Mouse (Mus musculus): ENCODE data around the gene Atg7. TPM values are rescaled to one million over a fixed set of nuclear protein-coding genes. Genes with fewer than 3 reads are reported as not detected.

Gene Atg7
- polyA plus RNA-seq, 1 experiment from 2014 or later, result 10.9 TPM

DNA sequence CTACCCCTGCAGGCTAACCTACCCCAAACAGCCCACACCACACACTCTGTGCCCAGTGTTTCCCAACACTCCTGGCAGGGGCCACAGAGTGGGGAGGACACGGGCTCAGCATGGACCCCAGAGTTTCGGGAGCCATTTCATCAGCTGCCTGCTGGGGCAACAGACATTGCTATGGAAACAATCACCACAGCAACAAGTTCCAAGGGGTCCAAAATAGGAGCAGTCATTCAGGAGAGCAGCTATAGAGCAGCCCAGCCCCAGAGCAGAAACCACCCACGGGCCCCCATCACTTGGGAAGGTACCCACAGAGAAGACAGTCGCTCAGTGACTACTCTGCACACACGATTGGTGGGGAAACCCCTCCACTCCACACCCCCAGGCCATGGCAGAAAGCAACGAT lies 249.5 kb downstream of the Atg7 start:
- Histone ChIP-seq H3K27ac (ENCODE audit: low read depth) (peak overlapping the region; percentile 98; the same call in 1 of the 2 replicates), H3K36me3 (replicated peaks; ENCODE audit: insufficient read depth, low read length) (peaks cover 11% of the 10 kb centered on the region), H3K9me3 (ENCODE audit: low read length) (no peaks in the 10 kb centered on the region), H3K4me1 (ENCODE audit: insufficient read depth) (peaks cover 68% of the 10 kb centered on the region), H3K4me2 (ENCODE audit: low read depth, low read length) (no peak overlapping the region), H3K4me3 (ENCODE audit: low read depth, low read length) (no peak overlapping the region), H3K27me3 (ENCODE audit: insufficient read depth, low read length) (no peaks in the 10 kb centered on the region), H3K9ac (replicated peaks) (no peak overlapping the region; the same call in 1 of the 2 replicates)
- DNase-seq, result no peak
- no peak for ATAC-seq
- WGBS (ENCODE audit: insufficient replicate concordance), result 38% methylated on average over 6 of the region's 6 CpGs
- TF ChIP-seq CTCF (IDR thresholded peaks at IDR 0.05; ENCODE audit: low read depth) (no peak), EP300 (IDR thresholded peaks at IDR 0.05; ENCODE audit: low read depth) (no peak)

DNA sequence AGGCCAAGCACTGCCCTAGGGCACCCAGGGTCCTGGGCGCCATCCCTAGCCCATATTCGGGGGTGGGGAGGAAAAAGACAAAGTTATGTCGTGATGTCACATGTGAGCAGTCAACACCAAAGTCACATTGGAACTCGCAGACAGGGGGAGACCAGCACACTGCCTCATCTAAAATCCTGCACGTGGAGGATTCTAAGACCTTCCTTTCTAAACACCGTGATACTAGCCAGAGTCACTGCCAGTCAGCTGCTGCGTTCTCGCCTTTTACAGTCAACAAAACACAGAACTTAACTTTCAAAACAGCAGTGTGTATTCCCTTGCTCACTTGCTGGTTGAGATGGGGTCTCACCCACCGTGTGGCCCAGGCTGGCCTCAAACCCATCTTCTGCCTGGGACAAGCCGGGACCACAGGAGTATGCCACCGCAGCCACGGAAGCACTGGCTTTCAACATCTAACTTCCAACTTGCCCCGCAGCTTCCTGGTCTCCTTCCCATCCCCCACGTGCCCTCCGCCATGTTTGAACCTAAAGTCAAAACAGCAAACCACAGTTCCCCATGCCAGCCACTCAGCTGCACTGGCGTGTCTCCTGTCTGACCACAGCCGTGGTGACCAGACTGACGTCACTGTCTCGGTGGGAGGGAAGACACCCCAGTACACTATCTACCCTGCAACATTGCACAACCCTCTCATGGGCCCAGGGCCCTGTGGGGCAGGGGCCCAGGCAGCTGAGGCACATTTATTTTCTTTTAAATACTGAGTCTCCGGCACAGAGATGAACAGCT lies 250.7 kb downstream of the Atg7 start:
- H3K4me2 ChIP-seq (ENCODE audit: low read depth, low read length), result peak overlapping the region; percentile 40
- peak overlapping the region; percentile 37 for H3K9ac ChIP-seq (replicated peaks)
- 22% methylated on average over 20 of the region's 20 CpGs for WGBS (ENCODE audit: insufficient replicate concordance)
- peaks cover 5% of the 10 kb centered on the region for H3K36me3 ChIP-seq (replicated peaks; ENCODE audit: insufficient read depth, low read length)
- peak; percentile 94 for ATAC-seq
- H3K9me3 ChIP-seq (ENCODE audit: low read length), result no peaks in the 10 kb centered on the region
- no peak for TF ChIP-seq CTCF (IDR thresholded peaks at IDR 0.05; ENCODE audit: low read depth)
- TF ChIP-seq EP300 (IDR thresholded peaks at IDR 0.05; ENCODE audit: low read depth), result peak; percentile 61; the same call in 1 of the 2 replicates
- H3K4me1 ChIP-seq (ENCODE audit: insufficient read depth), result peaks cover 64% of the 10 kb centered on the region
- H3K27me3 ChIP-seq (ENCODE audit: insufficient read depth, low read length), result no peaks in the 10 kb centered on the region
- peak overlapping the region; percentile 98 for H3K27ac ChIP-seq (ENCODE audit: low read depth)
- peak; percentile 89 for DNase-seq
- H3K4me3 ChIP-seq (ENCODE audit: low read depth, low read length), result no peak overlapping the region

DNA sequence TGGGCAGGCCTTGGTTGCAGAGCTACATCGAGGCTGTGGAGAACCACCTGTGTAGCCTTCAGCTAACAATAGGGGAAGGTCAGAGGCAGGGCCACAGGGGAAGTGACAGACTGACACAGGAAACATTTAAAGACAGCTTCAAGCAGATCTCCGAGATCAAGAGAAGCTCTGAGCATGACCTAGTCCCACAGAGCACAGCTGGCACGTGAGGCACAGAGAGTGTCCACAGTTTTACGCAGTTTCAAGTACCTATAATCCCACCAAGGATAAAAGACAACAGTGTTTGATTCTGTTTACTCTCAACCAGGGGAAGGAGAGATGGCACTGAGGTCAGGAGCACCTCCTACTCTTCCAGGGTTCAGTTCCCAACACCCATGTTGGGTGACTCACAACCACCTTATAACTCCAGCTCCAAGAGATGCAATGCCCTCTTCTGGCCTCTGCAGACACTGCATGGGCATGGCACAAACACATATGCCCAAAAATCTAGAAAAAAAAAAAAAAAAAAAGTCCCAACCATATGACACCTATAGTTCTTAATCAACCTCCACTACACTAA lies 251.7 kb downstream of the Atg7 start:
- H3K36me3 ChIP-seq (replicated peaks; ENCODE audit: insufficient read depth, low read length), result peaks cover 5% of the 10 kb centered on the region; the same call in 1 of the 2 replicates
- DNase-seq, result no peak
- peak; percentile 49 for TF ChIP-seq CTCF (IDR thresholded peaks at IDR 0.05; ENCODE audit: low read depth)
- TF ChIP-seq EP300 (IDR thresholded peaks at IDR 0.05; ENCODE audit: low read depth), result no peak
- peaks cover 65% of the 10 kb centered on the region for H3K4me1 ChIP-seq (ENCODE audit: insufficient read depth)
- no peak overlapping the region for H3K4me3 ChIP-seq (ENCODE audit: low read depth, low read length)
- peak overlapping the region; percentile 37; the same call in 1 of the 2 replicates for H3K9ac ChIP-seq (replicated peaks)
- peak overlapping the region; percentile 40; the same call in 1 of the 2 replicates for H3K4me2 ChIP-seq (ENCODE audit: low read depth, low read length)
- WGBS (ENCODE audit: insufficient replicate concordance), result 21% methylated on average over 4 of the region's 4 CpGs
- no peaks in the 10 kb centered on the region for H3K9me3 ChIP-seq (ENCODE audit: low read length)
- H3K27ac ChIP-seq (ENCODE audit: low read depth), result peak overlapping the region; percentile 98
- peak; percentile 19; the same call in 1 of the 2 replicates for ATAC-seq
- H3K27me3 ChIP-seq (ENCODE audit: insufficient read depth, low read length), result no peaks in the 10 kb centered on the region

DNA sequence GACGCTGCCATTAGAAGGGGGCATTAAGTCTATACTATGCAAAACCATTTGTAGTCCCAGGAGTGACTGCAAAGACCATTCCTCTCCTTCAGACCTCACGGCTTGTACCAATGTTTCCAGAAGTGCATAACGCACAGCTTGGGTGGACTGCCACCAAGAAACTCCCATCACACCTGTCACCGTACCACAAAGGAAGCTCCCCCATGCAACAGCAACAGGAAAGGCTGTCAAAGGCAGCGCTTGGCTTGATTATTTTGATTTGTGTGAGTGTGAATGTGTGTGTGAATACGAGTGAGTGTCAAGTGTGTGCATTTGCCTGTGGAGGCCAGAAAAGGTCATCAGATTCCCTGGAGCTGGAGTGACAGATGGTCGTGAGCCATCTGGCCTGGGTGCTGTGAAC lies 252.3 kb downstream of the Atg7 start:
- peak overlapping the region; percentile 98; the same call in 1 of the 2 replicates for H3K27ac ChIP-seq (ENCODE audit: low read depth)
- no peak overlapping the region for H3K4me2 ChIP-seq (ENCODE audit: low read depth, low read length)
- no peak for TF ChIP-seq CTCF (IDR thresholded peaks at IDR 0.05; ENCODE audit: low read depth)
- TF ChIP-seq EP300 (IDR thresholded peaks at IDR 0.05; ENCODE audit: low read depth), result no peak
- peaks cover 68% of the 10 kb centered on the region for H3K4me1 ChIP-seq (ENCODE audit: insufficient read depth)
- no peak overlapping the region for H3K4me3 ChIP-seq (ENCODE audit: low read depth, low read length)
- DNase-seq (no peak), ATAC-seq (no peak)
- H3K9me3 ChIP-seq (ENCODE audit: low read length), result no peaks in the 10 kb centered on the region
- peaks cover 3% of the 10 kb centered on the region; the same call in 1 of the 2 replicates for H3K36me3 ChIP-seq (replicated peaks; ENCODE audit: insufficient read depth, low read length)
- H3K27me3 ChIP-seq (ENCODE audit: insufficient read depth, low read length), result no peaks in the 10 kb centered on the region
- no peak overlapping the region for H3K9ac ChIP-seq (replicated peaks)
- WGBS (ENCODE audit: insufficient replicate concordance), result 86% methylated on average over 7 of the region's 7 CpGs

DNA sequence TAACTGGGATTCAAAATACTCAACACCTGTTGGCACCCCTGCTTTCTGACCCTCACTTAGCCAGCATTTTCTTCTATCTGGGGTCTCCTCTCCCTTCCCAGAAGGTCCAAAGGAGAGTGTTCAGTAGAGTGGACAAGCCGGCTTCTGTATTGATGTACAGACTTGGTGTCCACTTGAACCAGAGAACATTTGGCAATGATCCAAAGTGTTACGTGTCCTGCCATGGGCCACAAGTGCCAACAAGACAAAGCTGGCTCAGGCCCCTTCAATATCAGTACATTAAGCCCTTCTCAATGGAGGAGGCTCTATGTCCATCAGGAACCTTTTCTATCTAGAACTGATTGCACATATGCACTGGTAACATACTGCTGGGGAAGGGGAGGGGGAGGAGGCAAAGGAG lies 253.4 kb downstream of the Atg7 start:
- no peak for DNase-seq
- ATAC-seq, result no peak
- H3K27ac ChIP-seq (ENCODE audit: low read depth), result peak overlapping the region; percentile 18; the same call in 1 of the 2 replicates

DNA sequence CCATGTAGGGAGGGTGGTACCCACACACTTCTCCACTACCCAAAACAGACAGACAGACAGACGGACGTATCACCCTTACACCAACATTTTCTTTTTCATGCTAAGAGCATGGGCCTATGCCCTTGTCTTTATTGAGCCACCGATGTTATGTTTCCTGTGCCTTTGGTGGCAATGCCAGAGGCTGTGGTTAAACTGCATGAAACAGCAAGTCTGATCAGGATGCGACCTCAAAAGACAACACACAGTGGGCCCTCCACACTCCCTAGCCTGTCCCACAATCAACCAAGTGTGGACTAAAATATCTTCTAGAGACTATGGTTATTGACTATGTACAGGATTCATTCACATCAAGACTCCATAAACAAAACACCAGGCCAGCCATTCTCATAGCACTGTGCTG lies 256.1 kb downstream of the Atg7 start:
- 56% methylated on average over 4 of the region's 4 CpGs for WGBS (ENCODE audit: insufficient replicate concordance)
- H3K9ac ChIP-seq (replicated peaks), result no peak overlapping the region; the same call in 1 of the 2 replicates
- no peak overlapping the region for H3K27ac ChIP-seq (ENCODE audit: low read depth)
- peaks cover 57% of the 10 kb centered on the region for H3K4me1 ChIP-seq (ENCODE audit: insufficient read depth)
- H3K4me2 ChIP-seq (ENCODE audit: low read depth, low read length), result no peak overlapping the region
- no peaks in the 10 kb centered on the region for H3K27me3 ChIP-seq (ENCODE audit: insufficient read depth, low read length)
- ATAC-seq (no peak), DNase-seq (no peak)
- TF ChIP-seq EP300 (IDR thresholded peaks at IDR 0.05; ENCODE audit: low read depth), result no peak
- TF ChIP-seq CTCF (IDR thresholded peaks at IDR 0.05; ENCODE audit: low read depth), result no peak
- H3K4me3 ChIP-seq (ENCODE audit: low read depth, low read length), result no peak overlapping the region
- peaks cover 2% of the 10 kb centered on the region; the same call in 1 of the 2 replicates for H3K36me3 ChIP-seq (replicated peaks; ENCODE audit: insufficient read depth, low read length)
- no peaks in the 10 kb centered on the region for H3K9me3 ChIP-seq (ENCODE audit: low read length)

More for the DNA sequence above, 253.4 kb downstream of the Atg7 start:
- Histone ChIP-seq H3K4me2 (ENCODE audit: low read depth, low read length) (no peak overlapping the region), H3K9me3 (ENCODE audit: low read length) (no peaks in the 10 kb centered on the region), H3K9ac (replicated peaks) (no peak overlapping the region), H3K4me1 (ENCODE audit: insufficient read depth) (peaks cover 70% of the 10 kb centered on the region), H3K36me3 (replicated peaks; ENCODE audit: insufficient read depth, low read length) (peaks cover 2% of the 10 kb centered on the region; the same call in 1 of the 2 replicates), H3K4me3 (ENCODE audit: low read depth, low read length) (no peak overlapping the region), H3K27me3 (ENCODE audit: insufficient read depth, low read length) (no peaks in the 10 kb centered on the region)
- WGBS (ENCODE audit: insufficient replicate concordance), result 59% methylated on average over 2 of the region's 2 CpGs
- TF ChIP-seq EP300 (IDR thresholded peaks at IDR 0.05; ENCODE audit: low read depth), result no peak
- TF ChIP-seq CTCF (IDR thresholded peaks at IDR 0.05; ENCODE audit: low read depth), result no peak
